Mouse (Mus musculus): ENCODE results near the gene Tmem251.

The Tmem251 gene

GRCm38 (mm10) chr12:102757055-102757688, 13.6 kb downstream of the Tmem251 start:
- no peak for DNase-seq (ENCODE audit: low spot score)

GRCm38 (mm10) chr12:102757689-102758402, 14.3 kb downstream of the Tmem251 start, which contains the start of the genes Gm28051, Gon7 and Ubr7:
Gm28051 (minus strand) TSS chr12:102757765.
Gon7 (minus strand) TSS chr12:102757803.
Ubr7 (plus strand) TSS chr12:102757967.
- peak; percentile 91 for DNase-seq (ENCODE audit: low spot score)

- DNase-seq (ENCODE audit: low spot score) = no peak
Observed at GRCm38 (mm10) chr12:102758403-102758756, 14.8 kb downstream of the Tmem251 start, which contains the start of gene Gm20604. Gm20604 (minus strand) TSS chr12:102758672.

GRCm38 (mm10) chr12:102758936-102759335, 15.4 kb downstream of the Tmem251 start:
- DNase-seq (ENCODE audit: low spot score) = no peak

GRCm38 (mm10) chr12:102761668-102762067, 18.1 kb downstream of the Tmem251 start:
- DNase-seq (ENCODE audit: low spot score) = no peak

GRCm38 (mm10) chr12:102763696-102764095, 20.1 kb downstream of the Tmem251 start:
- DNase-seq (ENCODE audit: low spot score) = no peak

- DNase-seq (ENCODE audit: low spot score) = no peak
Observed at GRCm38 (mm10) chr12:102769000-102769399, 25.4 kb downstream of the Tmem251 start.

GRCm38 (mm10) chr12:102771601-102772000, 28.0 kb downstream of the Tmem251 start:
- no peak for DNase-seq (ENCODE audit: low spot score)

- DNase-seq (ENCODE audit: low spot score) = no peak
Observed at GRCm38 (mm10) chr12:102772676-102773075, 29.1 kb downstream of the Tmem251 start.

GRCm38 (mm10) chr12:102776035-102776434, 32.5 kb downstream of the Tmem251 start:
- DNase-seq (ENCODE audit: low spot score) = no peak

GRCm38 (mm10) chr12:102778151-102778550, 34.6 kb downstream of the Tmem251 start:
- DNase-seq (ENCODE audit: low spot score) = no peak

- no peak for DNase-seq (ENCODE audit: low spot score)
Observed at GRCm38 (mm10) chr12:102779452-102779851, 35.9 kb downstream of the Tmem251 start.

- no peak for DNase-seq (ENCODE audit: low spot score)
Observed at GRCm38 (mm10) chr12:102782841-102783240, 39.3 kb downstream of the Tmem251 start.

- no peak for DNase-seq (ENCODE audit: low spot score)
Observed at GRCm38 (mm10) chr12:102784899-102785592, 41.5 kb downstream of the Tmem251 start.

GRCm38 (mm10) chr12:102785593-102785985, 42.0 kb downstream of the Tmem251 start:
- no peak for DNase-seq (ENCODE audit: low spot score)

- DNase-seq (ENCODE audit: low spot score) = no peak
Observed at GRCm38 (mm10) chr12:102787927-102788326, 44.4 kb downstream of the Tmem251 start.

All from ovary, postnatal 10 days (tissue).